Mouse (Mus musculus) C2C12 (cell line): ENCODE results near the gene Slc9a6.
A peak's percentile ranks its signal among the peaks of the same experiment; 100 is the strongest.

Experiments
- CEBPB ChIP-seq: IDR thresholded peaks from one replicate; pipeline ENCODE4 v1.6.1; 2011; ENCODE audit warnings: low read depth, mild to moderate bottlenecking, control low read depth, moderate library complexity
- CTCF ChIP-seq: IDR thresholded peaks from one replicate; pipeline ENCODE4 v1.5.1; 2011; ENCODE audit not compliant: control insufficient read depth, insufficient read depth, insufficient read length
- MAX ChIP-seq: IDR thresholded peaks from one replicate; pipeline ENCODE4 v1.6.1; 2011; ENCODE audit warnings: mild to moderate bottlenecking, control low read depth
- MYOG ChIP-seq: IDR thresholded peaks from one replicate; pipeline ENCODE4 v1.6.1; 2011; ENCODE audit not compliant: control insufficient read depth, insufficient read length; ENCODE audit errors: extremely low read depth
- USF1 ChIP-seq: IDR thresholded peaks from one replicate; pipeline ENCODE4 v1.6.1; 2011; ENCODE audit warnings: low read depth, mild to moderate bottlenecking, control low read depth, moderate library complexity

DNA sequence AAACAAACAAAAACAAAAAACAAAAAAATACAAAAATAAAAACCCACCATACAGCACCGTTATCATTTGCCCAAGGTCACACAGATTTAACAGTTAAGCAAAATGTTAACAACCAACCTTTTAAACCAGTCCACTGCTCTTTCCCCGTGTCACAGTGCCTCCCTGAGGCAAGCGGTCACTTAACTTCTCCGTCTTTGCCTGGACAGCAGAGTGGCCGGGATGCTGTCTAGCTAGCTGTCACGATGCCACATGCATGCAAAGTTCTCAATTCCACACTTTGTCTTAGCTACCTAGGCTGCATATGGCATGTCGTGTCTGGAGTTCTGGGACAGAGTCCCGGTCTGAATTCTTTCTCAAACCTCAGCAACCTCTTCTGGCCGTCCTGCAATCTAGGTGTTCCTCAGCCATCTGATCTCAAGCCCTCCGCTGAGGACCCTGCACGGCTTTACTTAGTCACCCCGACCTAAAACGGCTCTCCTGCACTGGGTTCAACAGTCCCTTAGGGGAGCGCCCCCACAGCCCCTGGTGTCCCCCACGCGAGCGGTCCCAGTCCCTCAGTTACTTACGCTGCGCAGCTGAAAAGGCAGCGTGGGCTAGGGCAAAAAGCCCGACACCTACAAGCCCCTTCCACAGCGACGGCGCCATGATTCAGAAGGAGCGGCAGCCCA is 12.2 kb upstream of the Slc9a6 start:
- TF ChIP-seq CTCF (no peak), MAX (peak; percentile 25), USF1 (no peak), MYOG (no peak), CEBPB (no peak)
